Mouse (Mus musculus) forelimb bud, embryonic 11.5 days (tissue): Measurements from ENCODE around the gene 1700122O11Rik.

ENCODE experiments used
- DNase-seq: peaks from one replicate; pipeline ENCODE4 v3.0.0-alpha.2; 2012; ENCODE audit warnings: low read depth, low spot score

Gene 1700122O11Rik

DNA sequence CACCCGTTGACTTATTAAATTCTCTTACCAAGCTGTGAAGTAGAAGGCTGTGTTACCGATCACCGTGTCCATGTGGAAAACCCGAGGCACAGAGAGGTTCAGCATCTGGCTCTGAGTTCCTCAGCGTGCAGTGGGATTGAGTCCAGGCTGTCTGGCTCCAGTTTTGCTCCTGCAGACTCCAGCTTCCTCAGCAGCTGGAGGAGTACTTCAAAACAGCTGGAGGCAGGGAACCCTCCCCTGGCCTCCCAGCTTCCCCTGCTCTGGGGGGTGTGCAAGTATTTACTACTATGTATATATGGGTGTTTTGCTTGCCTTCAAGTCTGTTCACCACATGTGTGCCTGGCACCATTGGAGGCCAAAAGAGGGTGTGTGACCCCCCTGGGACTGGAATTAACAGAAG, 9.8 kb downstream of the 1700122O11Rik start:
- peak; percentile 48 for DNase-seq

DNA sequence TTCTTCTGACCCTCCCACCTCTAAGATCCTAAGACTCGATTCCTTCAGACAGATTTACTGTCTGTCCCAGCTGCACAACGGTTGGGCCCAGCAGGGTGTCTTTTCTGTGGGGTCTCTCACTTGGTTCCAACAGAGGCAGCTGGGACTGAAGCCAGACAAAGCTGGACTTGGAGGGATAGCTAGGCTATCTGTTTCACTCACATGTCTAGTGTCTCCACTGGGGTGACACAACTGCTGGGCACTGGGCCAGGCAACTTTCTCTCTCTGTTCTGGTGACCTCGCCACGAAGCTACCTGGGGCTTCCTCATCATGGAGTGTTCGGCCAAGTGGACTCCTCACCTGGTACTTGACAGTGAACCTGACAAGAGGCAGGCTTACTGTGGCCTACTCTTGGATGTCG, 10.4 kb downstream of the 1700122O11Rik start:
- no peak for DNase-seq

DNA sequence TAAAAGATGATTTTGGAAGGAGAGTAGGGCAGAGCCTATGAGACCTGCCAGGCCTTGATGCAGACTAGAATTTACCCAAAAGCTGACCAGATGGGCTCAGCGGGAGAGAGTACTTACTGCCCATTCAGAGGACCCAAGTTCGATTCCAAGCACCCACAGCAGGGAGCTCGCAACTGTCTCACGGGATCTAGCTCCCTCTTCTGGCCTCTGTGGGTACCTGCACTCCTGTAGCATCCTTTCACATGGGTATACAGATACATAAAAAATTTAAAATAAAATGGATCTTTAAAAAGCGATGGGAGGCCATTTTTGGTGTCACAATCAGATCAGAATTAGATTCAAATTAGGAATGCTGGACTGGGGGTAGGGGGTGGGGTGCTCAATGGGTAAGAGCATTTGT, 11.1 kb downstream of the 1700122O11Rik start:
- DNase-seq, result no peak

DNA sequence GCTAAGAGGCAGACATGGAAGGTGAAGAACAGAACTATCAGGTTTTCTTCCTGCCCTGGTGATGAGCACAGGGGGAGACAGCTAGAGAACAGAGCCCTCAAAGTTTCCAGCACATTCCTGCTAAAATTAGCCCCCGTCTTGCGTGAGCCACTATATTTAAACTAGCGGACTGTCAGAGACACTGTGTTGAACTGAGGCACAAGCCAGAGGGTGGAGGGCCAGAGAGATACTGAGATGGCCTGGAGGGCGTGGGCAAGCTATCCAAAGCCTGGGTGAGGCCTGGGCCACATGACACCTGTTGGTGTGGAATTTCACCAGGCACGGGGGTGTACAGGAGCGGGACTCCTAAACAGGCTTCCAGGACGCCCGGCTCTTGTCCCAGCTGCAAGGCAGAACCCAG, 14.0 kb downstream of the 1700122O11Rik start:
- no peak for DNase-seq

DNA sequence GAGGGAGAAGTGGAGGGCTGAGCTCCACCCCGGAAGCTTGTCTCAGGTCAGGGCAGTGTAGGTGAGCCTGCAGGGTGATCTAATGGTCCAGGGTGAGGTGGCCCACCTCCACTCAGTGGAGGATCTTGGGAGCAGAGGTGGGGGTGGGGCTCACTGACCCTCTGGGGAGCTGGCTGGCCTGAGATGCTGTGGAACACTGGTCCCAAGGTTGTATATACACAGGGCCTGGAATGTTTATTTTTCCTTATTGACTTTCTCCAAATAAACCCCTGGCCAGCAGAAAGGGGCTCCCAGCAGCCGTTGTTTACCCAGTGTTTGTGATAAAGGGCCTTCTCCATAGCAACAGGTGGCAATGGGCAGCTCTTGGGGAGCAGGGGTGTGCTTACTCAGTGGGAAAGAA, 18.5 kb downstream of the 1700122O11Rik start:
- DNase-seq, result no peak

DNA sequence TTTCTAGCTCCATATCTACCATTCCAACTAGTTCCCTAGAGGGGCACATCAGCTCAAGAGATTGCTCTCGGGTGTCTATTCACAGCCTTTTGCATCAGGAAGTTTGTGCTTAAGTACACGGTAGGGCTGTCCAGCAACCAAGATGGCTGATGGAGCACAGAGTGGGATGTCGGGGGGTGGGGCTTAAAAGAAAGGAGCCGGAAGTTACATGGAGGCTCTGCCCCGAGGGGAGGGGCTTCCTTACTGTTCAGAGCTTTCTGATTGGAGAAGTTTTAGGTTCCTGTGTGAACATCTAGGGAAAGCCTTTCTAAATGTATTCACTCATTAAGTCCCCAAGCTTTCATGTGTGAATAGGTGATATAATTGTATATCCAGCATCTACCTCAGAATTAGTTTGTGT, 21.5 kb downstream of the 1700122O11Rik start:
- DNase-seq, result no peak

DNA sequence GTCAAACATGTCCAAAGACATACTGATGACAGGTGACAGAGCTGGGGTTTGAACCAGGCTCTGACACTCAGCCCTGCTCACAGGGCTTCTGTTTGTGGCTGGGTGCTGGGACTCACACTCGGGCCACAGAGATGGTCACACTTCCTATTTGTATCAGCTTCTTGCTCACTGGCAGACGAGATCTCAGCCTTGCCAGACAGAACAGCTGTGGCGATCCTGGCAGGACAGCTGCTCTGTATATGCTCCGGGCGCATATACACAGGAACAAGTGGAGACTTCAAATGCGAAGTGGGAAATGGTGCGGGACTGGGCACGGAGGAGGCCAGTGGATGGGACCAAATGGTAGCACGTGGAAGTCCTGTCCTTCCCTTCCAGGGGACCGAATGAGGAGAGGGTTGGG, 25.5 kb downstream of the 1700122O11Rik start:
- no peak for DNase-seq

DNA sequence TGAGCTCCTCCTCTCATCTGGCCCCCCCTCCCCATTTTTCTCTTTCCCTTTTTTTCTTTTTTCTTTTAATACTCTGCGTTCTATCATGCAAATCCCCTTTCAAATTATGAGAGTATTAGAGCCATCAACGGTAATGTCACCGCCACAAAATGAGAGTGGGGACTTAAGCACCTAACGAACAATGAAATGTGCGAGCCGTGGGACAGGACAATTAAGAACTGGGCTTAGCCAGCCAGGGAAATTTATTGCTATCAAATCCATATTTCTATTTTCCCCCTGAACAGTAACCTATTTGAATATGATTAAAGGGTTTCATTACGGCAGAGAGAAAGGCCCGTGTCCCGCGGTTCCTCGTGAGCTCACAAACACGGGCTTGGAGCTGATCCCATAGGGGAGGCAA, 27.0 kb downstream of the 1700122O11Rik start:
- DNase-seq, result no peak

DNA sequence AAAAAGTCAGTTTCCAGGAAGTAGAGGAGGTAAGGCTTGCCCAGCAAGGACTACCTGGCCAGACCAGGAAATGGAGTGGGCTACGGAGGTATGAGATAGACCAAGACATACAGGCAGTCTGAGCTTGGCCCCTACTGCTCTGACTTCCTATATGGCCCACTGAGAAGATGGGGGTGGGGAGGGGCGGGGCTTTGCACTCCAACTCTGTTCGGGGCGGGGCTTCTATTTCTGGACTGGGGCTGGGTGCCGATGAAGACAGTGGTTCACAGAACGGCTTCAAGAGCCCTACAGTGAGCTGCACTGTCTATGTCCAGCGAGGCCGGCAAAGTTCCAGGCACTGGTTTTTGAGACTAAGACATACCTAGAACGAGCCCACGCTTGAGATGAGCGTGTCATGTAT, 27.8 kb downstream of the 1700122O11Rik start:
- no peak for DNase-seq

DNA sequence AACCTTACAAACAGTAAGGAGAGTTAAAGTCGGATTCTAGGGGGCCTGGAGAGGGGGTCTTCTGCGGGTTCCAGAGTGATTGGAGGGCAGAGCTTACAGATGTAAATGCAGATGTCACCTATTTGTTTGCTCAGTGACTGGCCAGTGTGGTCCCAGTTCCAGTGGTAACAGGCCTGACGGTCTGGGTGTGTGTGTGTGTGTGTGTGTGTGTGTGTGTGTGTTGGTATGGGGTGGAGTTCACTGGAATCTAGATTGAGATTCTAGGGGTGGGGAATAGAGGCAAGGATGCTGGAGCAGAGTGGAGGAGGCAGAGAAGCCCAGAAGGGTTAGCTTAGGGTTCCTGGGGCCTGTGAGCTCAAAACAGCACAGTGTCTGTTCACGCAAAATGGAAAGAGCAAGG, 32.3 kb downstream of the 1700122O11Rik start:
- no peak for DNase-seq

DNA sequence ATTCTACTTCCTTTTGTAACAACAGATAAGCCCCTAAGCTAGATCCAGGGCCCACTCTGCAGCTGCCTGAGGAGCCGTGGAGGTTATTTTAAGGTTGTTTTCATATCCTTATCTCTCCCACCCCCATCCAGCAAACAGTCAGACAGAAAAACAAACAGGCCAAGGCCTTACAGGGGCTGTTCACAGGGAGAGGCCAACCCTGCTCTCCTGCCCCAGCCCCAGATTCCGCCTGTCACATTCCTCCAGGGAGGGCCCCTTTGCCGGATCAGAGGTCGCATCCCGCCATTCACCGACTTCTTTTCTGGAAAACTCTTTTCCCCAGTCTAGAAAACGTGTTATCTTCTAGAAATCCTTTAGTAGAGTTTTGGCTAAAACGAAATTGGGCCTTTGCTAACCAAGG, 33.0 kb downstream of the 1700122O11Rik start:
- no peak for DNase-seq

DNA sequence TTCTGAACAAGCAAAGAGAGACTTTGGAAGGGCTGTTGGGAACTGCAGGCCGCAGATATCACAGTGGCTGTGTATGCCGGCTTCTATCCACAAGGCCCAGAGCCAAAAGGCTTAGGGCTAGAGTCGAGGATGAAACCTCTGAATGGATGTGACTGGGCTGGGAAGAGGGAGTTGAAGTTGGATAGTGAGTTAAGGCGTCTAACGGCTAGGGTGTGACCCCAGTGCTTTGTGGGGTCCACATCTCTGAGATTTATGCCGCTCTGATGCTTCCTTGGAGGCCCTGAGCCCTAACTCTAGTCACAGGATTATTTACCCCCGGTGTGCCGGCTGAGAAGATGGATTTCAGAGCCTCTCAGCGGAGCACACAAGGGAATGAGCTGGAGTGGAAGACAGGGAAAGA, 33.5 kb downstream of the 1700122O11Rik start:
- no peak for DNase-seq

DNA sequence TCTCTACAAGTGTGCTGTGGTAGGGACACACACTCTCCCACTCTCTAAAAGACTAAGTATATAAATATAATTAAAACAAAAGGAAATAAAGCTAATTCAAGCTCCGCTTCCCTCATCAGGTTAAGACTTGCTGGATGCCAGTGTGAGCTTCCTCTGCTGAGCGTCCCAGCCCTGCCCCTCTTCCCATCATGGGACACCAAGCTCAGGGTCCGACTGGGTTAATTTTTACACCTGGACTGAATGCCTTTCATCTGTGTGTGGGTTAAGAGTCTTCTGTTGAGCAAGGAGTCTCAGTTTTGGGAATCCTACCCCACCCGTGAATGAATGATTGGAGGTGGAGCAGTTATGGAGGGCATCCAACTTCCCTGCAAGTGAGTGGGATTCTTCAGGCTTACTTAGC, 35.6 kb downstream of the 1700122O11Rik start:
- no peak for DNase-seq

DNA sequence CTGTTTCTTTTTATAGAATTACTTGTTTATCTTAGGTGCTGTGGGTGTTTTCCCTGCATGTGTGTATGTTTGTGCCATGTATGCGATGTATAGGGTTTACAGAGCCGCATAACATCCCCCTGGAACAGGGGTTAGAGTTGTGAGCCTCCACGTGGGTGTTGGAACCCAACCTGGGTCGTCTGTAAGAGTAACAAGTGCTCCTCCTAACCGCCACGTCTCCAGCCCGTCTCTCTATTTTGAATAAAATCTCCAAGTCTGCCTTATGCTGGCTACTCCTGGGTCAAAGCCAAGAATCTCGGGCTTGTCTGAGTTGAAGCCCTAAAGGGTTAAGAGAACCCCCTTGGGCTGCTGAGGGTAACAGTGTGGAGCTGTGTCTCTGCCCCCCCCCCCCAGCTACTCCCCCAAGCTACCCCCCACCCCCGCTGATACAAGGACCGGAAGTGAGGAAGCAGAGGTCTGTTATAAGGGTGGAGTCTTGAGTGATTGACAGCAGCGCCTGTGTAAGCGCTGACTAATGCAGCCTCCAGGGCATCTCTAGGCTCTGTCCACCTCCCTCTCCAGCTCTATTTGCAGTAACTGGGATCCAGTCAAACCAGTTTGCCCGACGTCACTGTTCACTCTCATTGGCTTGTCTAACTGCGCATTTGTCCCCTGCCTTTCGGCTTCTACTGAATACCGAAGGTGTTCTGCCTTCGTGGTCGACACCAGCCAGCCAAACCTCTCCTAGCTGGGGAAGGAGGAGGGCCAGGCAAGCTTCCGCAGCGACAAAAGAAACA, 36.3 kb downstream of the 1700122O11Rik start:
- DNase-seq, result peak; percentile 69

DNA sequence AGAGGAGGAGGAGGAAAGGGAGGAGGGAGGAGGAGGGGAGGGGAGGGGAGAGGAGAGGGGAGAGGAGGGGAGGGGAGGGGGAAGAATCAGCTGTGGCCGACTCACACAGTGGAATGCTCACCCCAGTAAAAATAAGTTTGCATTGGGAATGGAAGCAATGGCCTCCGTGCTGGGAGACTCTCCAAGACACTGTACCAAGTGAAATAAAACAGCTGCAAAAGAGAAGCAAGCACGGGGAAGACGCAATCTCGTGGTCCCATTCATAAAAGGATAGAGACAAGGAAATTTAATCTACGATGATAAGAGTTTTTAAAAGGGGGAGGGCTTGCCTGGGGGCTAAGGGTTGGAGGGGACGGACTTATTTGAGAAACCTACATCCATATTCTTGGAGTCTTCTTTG, 36.9 kb downstream of the 1700122O11Rik start:
- no peak for DNase-seq

DNA sequence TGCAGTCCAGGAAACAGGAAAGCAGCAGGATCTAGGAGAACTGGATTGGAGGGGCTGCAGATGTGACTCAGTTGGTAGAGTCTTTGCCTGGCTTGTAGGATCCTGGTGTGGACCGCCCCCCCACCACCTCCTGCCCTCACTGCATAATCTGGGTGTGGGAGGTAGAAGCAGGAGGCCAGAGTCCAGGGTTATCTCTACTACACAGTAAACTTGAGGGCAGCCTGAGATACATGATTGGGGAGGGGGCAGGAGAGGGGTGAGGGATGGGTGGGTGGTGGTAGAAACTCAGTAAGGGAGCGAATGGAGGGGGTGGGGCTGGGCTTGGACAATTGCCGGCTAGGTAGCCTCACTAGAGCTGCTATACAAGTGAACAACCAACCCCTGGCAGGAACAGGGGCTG, 38.3 kb downstream of the 1700122O11Rik start:
- DNase-seq, result no peak

DNA sequence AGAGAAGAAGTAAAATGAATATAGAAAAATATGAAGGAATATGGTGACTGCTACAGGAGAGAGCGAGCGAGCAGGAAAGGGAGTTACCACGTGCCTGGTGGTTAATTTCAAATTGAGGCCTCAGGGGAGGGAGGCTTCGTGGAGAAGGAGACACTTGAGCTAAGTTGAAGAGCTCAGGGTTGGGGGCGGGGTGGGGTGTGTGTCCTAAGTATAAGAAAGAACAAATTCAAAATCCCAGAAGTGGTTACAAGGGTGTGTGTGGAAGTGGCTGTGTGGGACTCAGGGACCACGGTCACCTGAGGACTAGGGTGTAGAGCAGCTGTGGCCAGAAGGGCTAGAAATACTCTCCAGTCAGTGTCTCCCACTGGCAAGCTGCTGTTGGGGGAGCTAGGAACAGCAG, 38.7 kb downstream of the 1700122O11Rik start:
- no peak for DNase-seq

DNA sequence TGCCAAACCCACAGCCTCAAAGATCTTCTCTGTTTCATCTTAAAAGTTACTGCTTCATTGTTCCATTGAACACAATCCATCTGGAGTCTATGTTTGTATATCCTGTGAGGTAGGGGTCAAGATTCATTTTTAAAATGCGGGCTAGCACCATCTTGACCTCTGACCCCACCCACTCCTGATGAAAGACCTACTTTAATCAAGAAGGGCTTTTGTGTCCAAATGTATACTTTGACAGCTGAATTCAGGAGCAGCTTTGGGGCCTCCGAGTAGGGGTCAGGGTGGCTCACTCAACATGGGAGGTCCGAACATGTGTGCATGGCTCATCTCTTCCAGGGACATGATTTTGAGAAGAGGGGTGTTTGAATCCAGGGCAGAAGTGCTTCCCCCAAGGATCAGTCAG, 40.3 kb downstream of the 1700122O11Rik start:
- DNase-seq, result no peak

DNA sequence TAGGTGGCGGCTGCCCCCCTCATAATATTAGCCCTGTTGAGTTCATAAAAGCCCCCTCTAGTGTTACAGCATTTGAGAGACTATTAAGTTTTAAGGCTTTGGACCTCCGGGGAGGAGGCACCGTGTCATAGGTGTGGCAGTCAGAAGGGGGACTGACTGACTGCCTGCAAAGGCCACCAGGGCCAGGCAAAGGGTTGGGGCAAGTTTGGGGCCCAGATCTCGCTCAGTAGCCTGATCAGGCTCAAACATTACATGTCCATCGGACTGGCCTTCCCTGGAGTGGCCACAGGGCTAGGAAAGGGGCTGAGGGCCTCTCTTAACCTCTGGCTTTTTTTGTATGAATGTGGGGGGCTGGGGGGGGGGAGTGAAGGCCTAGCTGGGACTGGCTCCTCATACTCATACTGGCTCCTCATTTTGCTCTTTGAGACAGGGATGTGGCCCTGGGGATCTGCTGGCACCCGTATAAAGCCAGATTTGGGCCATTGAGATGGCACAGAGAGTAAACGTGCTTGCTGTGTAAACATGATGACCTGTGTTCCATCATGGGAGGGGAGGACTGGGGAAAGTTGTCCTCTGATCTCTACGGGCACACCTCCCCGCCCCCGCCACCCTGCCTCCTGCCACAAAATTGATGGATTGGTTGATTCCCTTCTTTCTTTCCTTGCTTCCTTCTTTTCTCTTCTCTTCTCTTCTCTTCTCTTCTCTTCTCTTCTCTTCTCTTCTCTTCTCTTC, 47.5 kb downstream of the 1700122O11Rik start:
- no peak for DNase-seq

DNA sequence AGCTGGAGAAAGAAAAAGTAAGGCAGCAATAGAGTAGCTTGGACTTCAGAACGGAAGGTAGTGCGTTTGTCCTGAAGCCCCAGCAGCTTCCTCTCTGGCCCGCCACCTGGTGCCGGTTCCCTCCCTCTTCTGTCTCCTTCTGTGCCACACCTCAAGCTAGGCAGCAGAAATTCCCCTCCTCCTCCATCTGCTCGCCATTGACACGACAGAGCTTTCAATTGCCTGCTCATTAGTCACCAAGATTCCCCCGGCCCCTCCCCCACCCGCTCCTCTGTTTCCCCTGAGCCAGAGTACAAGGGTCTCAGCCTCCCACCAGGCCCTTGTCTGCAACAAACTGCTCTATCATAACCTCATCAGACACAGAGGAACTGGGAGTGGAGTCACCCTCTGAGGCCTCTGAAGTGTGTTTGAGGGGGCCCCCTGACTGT, 48.1 kb downstream of the 1700122O11Rik start:
- peak; percentile 77 for DNase-seq

DNA sequence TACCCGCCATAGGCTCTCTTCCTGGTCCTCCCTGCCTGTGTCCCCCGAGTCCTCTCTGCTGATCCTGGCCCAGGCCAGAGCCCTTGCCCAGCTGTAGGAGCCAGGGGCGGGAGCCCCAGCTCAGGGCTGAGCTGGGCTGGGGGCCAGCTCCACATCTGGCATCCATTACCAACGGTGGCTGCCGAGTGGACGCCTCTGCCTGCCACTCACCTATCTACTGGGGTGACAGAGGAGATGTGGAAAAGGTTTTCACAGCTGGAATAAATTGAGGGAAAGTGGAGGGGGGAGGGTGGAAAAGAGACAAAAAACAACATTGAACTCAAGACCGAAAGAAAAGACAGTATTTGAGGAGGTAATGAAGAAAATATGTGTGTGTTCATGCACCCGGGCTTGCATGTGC, 49.3 kb downstream of the 1700122O11Rik start:
- peak; percentile 89 for DNase-seq

DNA sequence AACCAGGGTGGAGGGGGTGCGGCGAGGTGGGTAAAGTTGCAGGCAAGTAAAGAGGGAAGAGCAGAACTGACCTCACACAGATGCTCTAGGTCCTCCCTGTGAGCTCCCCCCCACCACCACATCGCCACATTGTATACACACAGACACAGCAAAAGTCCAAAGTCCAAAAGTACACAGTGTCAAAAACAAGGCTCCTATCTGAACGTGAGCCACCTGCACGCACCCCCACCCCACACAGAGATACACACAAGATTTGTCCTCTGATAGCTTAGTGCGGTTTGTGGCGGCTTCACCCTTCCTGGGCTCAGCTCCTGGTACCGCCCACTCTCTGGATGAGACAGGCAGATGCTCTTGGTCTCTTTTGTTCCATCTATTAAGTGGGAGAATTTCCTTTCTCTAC, 50.0 kb downstream of the 1700122O11Rik start:
- no peak for DNase-seq
